Mouse (Mus musculus): Measurements from ENCODE around the gene Phactr3.

GRCm38 (mm10) chr2:178153601-178154000 lies 34.8 kb downstream of the Phactr3 start:
- no peak for TF ChIP-seq CTCF (IDR thresholded peaks at IDR 0.05; ENCODE audit: insufficient read depth, low read depth, low read length)
- TF ChIP-seq POLR2A (IDR thresholded peaks at IDR 0.05; ENCODE audit: insufficient read depth, low read depth, low read length), result no peak

Measured in olfactory bulb, adult 2 months (tissue).